Mouse (Mus musculus): ENCODE data around the gene Med12l. TPM values are rescaled to one million over a fixed set of nuclear protein-coding genes. Genes with fewer than 3 reads are reported as not detected.

The Med12l gene
- total and polyA plus RNA-seq, 2 experiments from 2014 or later = 3.3 to 20.5 TPM

DNA sequence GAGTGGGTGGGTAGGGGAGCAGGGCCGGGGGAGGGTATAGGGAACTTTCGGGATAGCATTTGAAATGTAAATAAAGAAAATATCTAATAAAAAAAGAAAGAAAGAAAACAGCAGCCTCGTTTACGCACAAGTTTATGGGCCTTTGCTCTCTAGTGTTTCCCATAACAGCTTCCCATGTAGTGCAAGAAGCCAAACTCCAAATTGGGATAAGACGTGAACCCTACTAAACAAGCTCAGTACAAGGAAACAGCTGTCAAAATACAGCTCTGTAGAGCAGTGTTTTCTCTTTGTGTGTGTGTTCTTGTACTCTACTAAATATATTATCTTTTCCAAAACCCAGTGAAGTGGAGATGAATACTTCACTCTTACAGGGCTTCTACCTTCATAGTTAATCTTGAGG is 139.6 kb downstream of the Med12l start:
- Histone ChIP-seq H3K9ac (replicated peaks; ENCODE audit: low read length) (no peak overlapping the region), H3K27me3 (ENCODE audit: insufficient read depth, low read length) (no peaks in the 10 kb centered on the region), H3K4me2 (ENCODE audit: low read depth, low read length) (no peak overlapping the region), H3K9me3 (ENCODE audit: low read length) (no peaks in the 10 kb centered on the region), H3K27ac (no peak overlapping the region), H3K4me1 (ENCODE audit: insufficient read depth, low read length) (no peaks in the 10 kb centered on the region), H3K4me3 (ENCODE audit: low read length) (no peak overlapping the region), H3K36me3 (ENCODE audit: insufficient read depth, low read length) (no peaks in the 10 kb centered on the region)
- DNase-seq (ENCODE audit: low spot score) (no peak), ATAC-seq (no peak)
- no peak for TF ChIP-seq CTCF (IDR thresholded peaks at IDR 0.05; ENCODE audit: low read depth)
- 80% methylated on average over 5 of the region's 5 CpGs for WGBS

DNA sequence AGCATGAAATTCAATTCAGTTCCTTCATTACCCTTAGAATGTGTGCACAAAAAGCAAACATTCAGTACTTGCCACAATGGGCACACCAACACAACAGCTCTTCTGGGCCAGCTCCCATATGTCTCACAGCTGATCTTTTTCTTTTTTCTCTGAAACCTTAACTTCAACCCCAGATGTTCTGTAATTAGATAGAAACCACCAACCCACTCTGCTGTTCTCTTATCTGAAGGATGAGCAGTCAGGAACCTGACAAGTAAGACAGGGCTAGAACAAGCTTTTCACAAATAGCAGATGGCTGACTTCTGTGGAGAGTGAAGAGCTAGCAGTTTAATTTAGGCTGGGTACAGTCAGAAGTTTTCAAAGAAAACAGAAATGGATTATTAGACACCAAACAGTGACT is 144.0 kb downstream of the Med12l start:
- no peaks in the 10 kb centered on the region for H3K36me3 ChIP-seq (ENCODE audit: insufficient read depth, low read length)
- TF ChIP-seq CTCF (IDR thresholded peaks at IDR 0.05; ENCODE audit: low read depth) = no peak
- H3K4me3 ChIP-seq (ENCODE audit: low read length) = no peak overlapping the region
- no peak for DNase-seq (ENCODE audit: low spot score)
- no peak overlapping the region for H3K9ac ChIP-seq (replicated peaks; ENCODE audit: low read length)
- ATAC-seq = no peak
- no peaks in the 10 kb centered on the region for H3K9me3 ChIP-seq (ENCODE audit: low read length)
- no peak overlapping the region for H3K27ac ChIP-seq
- no peak overlapping the region for H3K4me2 ChIP-seq (ENCODE audit: low read depth, low read length)
- no peaks in the 10 kb centered on the region for H3K27me3 ChIP-seq (ENCODE audit: insufficient read depth, low read length)
- H3K4me1 ChIP-seq (ENCODE audit: insufficient read depth, low read length) = no peaks in the 10 kb centered on the region

DNA sequence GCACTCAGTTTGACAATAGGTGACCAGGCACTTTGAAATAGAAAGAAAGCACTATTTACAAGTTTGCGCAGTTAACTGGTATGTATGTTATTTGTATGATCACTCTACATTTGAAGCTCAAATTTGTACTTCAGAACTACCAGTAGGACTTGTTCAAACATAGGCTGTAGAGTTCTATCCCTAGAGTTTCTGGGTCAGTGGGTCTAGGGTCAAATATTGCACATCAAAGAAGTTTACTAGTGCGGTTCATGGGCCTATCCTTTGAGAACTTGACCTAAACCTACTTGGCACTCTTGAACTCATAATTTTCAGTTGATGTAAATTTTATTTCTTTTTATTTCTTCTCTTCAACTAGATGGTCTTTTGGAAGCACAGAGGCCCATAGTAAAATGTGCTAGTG is 145.0 kb downstream of the Med12l start:
- WGBS = 95% methylated on average over 2 of the region's 2 CpGs
- TF ChIP-seq CTCF (IDR thresholded peaks at IDR 0.05; ENCODE audit: low read depth) = no peak
- H3K4me3 ChIP-seq (ENCODE audit: low read length) = no peak overlapping the region
- H3K4me1 ChIP-seq (ENCODE audit: insufficient read depth, low read length) = no peaks in the 10 kb centered on the region
- H3K9ac ChIP-seq (replicated peaks; ENCODE audit: low read length) = no peak overlapping the region
- no peak for ATAC-seq
- no peak overlapping the region for H3K27ac ChIP-seq
- H3K4me2 ChIP-seq (ENCODE audit: low read depth, low read length) = no peak overlapping the region
- H3K27me3 ChIP-seq (ENCODE audit: insufficient read depth, low read length) = no peaks in the 10 kb centered on the region
- no peaks in the 10 kb centered on the region for H3K9me3 ChIP-seq (ENCODE audit: low read length)
- DNase-seq (ENCODE audit: low spot score) = no peak
- no peaks in the 10 kb centered on the region for H3K36me3 ChIP-seq (ENCODE audit: insufficient read depth, low read length)

DNA sequence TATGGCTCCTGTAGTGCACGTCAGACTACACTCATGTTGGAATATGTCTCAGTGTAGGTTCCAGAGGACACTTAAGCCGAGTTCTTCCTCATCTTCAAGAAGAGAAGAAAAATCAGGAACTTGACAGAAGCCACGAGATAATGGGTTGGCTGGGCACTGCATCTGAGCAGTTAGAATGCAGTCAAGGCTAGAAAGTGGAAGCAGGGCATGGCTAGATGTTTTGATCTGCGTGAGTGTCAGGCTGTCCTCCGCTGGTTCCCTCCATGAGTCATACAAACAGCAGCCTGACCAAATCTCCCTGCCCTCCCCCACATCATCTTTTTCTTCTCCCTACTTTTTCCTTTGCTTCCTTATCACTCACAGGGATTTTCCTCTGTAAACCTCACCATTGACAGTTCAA is 147.8 kb downstream of the Med12l start, which contains the start of gene P2ry14:
Gene P2ry14, minus strand, starts transcription at position 195 of the 400 bp plus-strand sequence.
- no peak within 1 kb of the TSS for H3K9ac ChIP-seq (replicated peaks; ENCODE audit: low read length)
- no peak for TF ChIP-seq CTCF (IDR thresholded peaks at IDR 0.05; ENCODE audit: low read depth)
- no peak within 1 kb of the TSS for H3K4me3 ChIP-seq (ENCODE audit: low read length)
- H3K27ac ChIP-seq = no peak within 1 kb of the TSS
- WGBS = 89% methylated on average over 5 of the region's 5 CpGs
- H3K4me1 ChIP-seq (ENCODE audit: insufficient read depth, low read length) = no peaks in the 10 kb centered on the region
- ATAC-seq (no peak), DNase-seq (ENCODE audit: low spot score) (no peak)
- no peaks in the 10 kb centered on the region for H3K36me3 ChIP-seq (ENCODE audit: insufficient read depth, low read length)
- no peaks in the 10 kb centered on the region for H3K9me3 ChIP-seq (ENCODE audit: low read length)
- H3K4me2 ChIP-seq (ENCODE audit: low read depth, low read length) = no peak within 1 kb of the TSS
- no peaks in the 10 kb centered on the region for H3K27me3 ChIP-seq (ENCODE audit: insufficient read depth, low read length)

DNA sequence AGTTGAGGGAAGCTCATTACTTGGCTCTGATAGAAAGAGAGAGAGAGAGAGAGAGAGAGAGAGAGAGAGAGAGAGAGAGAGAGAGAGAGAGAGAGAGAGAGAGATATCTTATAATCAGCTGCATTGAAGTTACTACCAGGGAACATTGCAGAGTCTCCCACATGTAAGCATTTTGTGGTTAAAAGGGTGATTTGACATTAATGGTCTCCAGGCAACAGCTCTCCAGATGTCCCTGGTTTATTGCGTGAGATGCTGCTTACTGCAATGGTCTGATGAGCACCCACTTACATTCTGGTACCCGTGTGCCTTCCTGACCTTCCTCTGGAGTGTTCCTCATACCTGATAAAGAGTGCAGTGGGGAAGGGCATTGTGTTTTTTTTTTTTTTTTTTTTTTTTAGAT is 149.3 kb downstream of the Med12l start:
- Histone ChIP-seq H3K36me3 (ENCODE audit: insufficient read depth, low read length) (no peaks in the 10 kb centered on the region), H3K4me1 (ENCODE audit: insufficient read depth, low read length) (no peaks in the 10 kb centered on the region), H3K9ac (replicated peaks; ENCODE audit: low read length) (no peak overlapping the region), H3K9me3 (ENCODE audit: low read length) (no peaks in the 10 kb centered on the region), H3K27ac (no peak overlapping the region), H3K4me2 (ENCODE audit: low read depth, low read length) (no peak overlapping the region), H3K27me3 (ENCODE audit: insufficient read depth, low read length) (no peaks in the 10 kb centered on the region), H3K4me3 (ENCODE audit: low read length) (no peak overlapping the region)
- DNase-seq (ENCODE audit: low spot score) (no peak), ATAC-seq (no peak)
- no peak for TF ChIP-seq CTCF (IDR thresholded peaks at IDR 0.05; ENCODE audit: low read depth)
- 80% methylated on average over 2 of the region's 2 CpGs for WGBS

DNA sequence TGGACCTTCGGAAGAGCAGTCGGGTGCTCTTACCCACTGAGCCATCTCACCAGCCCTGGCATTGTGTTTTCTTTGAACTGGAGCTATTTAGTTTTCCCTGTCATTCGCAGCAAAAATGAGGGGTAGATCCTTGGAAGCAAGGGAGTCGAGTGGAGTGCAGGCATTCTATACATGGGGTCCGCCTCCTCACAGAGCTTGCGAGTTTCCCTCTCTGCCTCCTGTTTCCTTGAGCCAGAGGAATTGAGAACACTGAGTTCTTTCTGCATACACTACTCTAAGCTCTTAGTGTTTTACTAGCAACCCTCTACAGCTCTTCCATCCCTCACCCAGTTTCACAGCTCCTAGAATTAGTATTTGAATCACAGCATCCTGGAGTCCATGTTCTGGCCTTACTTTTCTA is 149.8 kb downstream of the Med12l start:
- H3K27me3 ChIP-seq (ENCODE audit: insufficient read depth, low read length) = no peaks in the 10 kb centered on the region
- no peak overlapping the region for H3K9ac ChIP-seq (replicated peaks; ENCODE audit: low read length)
- no peaks in the 10 kb centered on the region for H3K36me3 ChIP-seq (ENCODE audit: insufficient read depth, low read length)
- no peaks in the 10 kb centered on the region for H3K4me1 ChIP-seq (ENCODE audit: insufficient read depth, low read length)
- no peaks in the 10 kb centered on the region for H3K9me3 ChIP-seq (ENCODE audit: low read length)
- no peak for DNase-seq (ENCODE audit: low spot score)
- TF ChIP-seq CTCF (IDR thresholded peaks at IDR 0.05; ENCODE audit: low read depth) = no peak
- H3K4me2 ChIP-seq (ENCODE audit: low read depth, low read length) = no peak overlapping the region
- no peak overlapping the region for H3K4me3 ChIP-seq (ENCODE audit: low read length)
- no peak overlapping the region for H3K27ac ChIP-seq
- WGBS = 93% methylated on average over 6 of the region's 6 CpGs
- no peak for ATAC-seq

DNA sequence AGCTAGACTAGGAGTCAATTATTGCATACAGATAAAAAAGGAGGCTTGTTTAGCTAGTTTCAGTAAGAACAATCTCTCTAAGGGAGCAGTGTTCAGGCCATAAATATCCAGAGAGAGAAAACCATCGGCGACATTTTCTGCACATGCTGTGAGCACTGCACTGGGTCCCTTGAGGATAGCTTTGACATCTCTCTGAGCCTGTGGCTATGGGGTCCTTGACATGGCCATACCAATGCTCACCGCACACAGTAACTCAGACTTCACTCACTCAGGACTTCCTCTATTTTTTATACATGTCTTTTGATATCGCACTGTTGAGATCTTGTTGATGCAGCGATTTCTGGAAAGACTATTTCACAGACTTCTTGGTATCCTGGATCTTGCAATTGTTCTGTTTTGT is 151.4 kb downstream of the Med12l start:
- Histone ChIP-seq H3K4me3 (ENCODE audit: low read length) (no peak overlapping the region), H3K27me3 (ENCODE audit: insufficient read depth, low read length) (no peaks in the 10 kb centered on the region), H3K4me1 (ENCODE audit: insufficient read depth, low read length) (no peaks in the 10 kb centered on the region), H3K9ac (replicated peaks; ENCODE audit: low read length) (no peak overlapping the region), H3K4me2 (ENCODE audit: low read depth, low read length) (no peak overlapping the region), H3K36me3 (ENCODE audit: insufficient read depth, low read length) (no peaks in the 10 kb centered on the region), H3K9me3 (ENCODE audit: low read length) (no peaks in the 10 kb centered on the region), H3K27ac (no peak overlapping the region)
- DNase-seq (ENCODE audit: low spot score) (no peak), ATAC-seq (no peak)
- TF ChIP-seq CTCF (IDR thresholded peaks at IDR 0.05; ENCODE audit: low read depth) = no peak
- WGBS = 93% methylated on average over 5 of the region's 5 CpGs

All from hindbrain, postnatal 0 days (tissue).